Mouse (Mus musculus) embryonic facial prominence, embryonic 12.5 days (tissue): ENCODE measurements around the gene Ppp1r37. TPM values are rescaled to one million over a fixed set of nuclear protein-coding genes. Genes with fewer than 3 reads are reported as not detected.

ENCODE experiments used
- ATAC-seq: fragments of 200-750 bp; cut with Nextera tagmentation; 2 replicates; pipeline ENCODE4 v1.8.0; 2017; ENCODE audit not compliant: insufficient number of reproducible peaks, insufficient read depth, low FRiP score, low TSS enrichment
- H3K27ac ChIP-seq: fragments of 300-500 bp; sonication (generic); 2 replicates; pipeline ENCODE4 v1.5.1; 2016; ENCODE audit warnings: mild to moderate bottlenecking
- H3K27me3 ChIP-seq: fragments of 300-500 bp; sonication (generic); 2 replicates; pipeline ENCODE4 v1.6.1; 2016; ENCODE audit warnings: mild to moderate bottlenecking, moderate library complexity
- H3K36me3 ChIP-seq: fragments of 300-500 bp; sonication (generic); 2 replicates; pipeline ENCODE4 v1.6.1; 2016; ENCODE audit warnings: mild to moderate bottlenecking
- H3K4me1 ChIP-seq: fragments of 300-500 bp; sonication (generic); 2 replicates; pipeline ENCODE4 v1.6.1; 2016
- H3K4me2 ChIP-seq: fragments of 300-500 bp; sonication (generic); replicated peaks from 2 replicates; pipeline ENCODE4 v1.6.1; 2016; ENCODE audit warnings: mild to moderate bottlenecking, moderate library complexity
- H3K4me3 ChIP-seq: fragments of 300-500 bp; sonication (generic); 2 replicates; pipeline ENCODE4 v1.5.1; 2016; ENCODE audit warnings: mild to moderate bottlenecking
- H3K9ac ChIP-seq: fragments of 300-500 bp; sonication (generic); 2 replicates; pipeline ENCODE4 v1.6.1; 2016; ENCODE audit warnings: mild to moderate bottlenecking, moderate library complexity
- H3K9me3 ChIP-seq: fragments of 300-500 bp; sonication (generic); 2 replicates; pipeline ENCODE4 v1.6.1; 2016; ENCODE audit warnings: mild to moderate bottlenecking, moderate library complexity
- WGBS: fragments of 180-500 bp; shearing (Covaris S2); methylation state at CpG from one replicate; pipeline ENCODE4 v1.1.7; 2016; 5-methylcytosine and 5-hydroxymethylcytosine counted together
- polyA plus RNA-seq: library from polyadenylated mRNA; unstranded; fragments of >200 nt; fragmentation: Nextera tagmentation; extraction: Ambion mirVana; gene quantifications from 2 replicates; pipeline ENCODE4 v1.2.1, GENCODE M21; 2016

Ppp1r37 gene
- polyA plus RNA-seq, 1 experiment from 2014 or later: 36.0 TPM

- Histone ChIP-seq H3K9ac (no peak overlapping the region), H3K4me1 (no peaks in the 10 kb centered on the region; the same call in 1 of the 2 replicates), H3K4me3 (no peak overlapping the region), H3K4me2 (no peak overlapping the region), H3K9me3 (no peaks in the 10 kb centered on the region), H3K36me3 (peaks cover 31% of the 10 kb centered on the region), H3K27me3 (no peaks in the 10 kb centered on the region), H3K27ac (no peak overlapping the region)
- no peak for ATAC-seq
- WGBS: 80% methylated on average over 5 of the region's 5 CpGs
Measured at GRCm38 (mm10) chr7:19551634-19552033, 11.2 kb downstream of the Ppp1r37 start.

- Histone ChIP-seq H3K27me3 (no peaks in the 10 kb centered on the region), H3K4me1 (peaks cover 3% of the 10 kb centered on the region; the same call in 1 of the 2 replicates), H3K27ac (no peak overlapping the region), H3K4me2 (no peak overlapping the region), H3K36me3 (peaks cover 18% of the 10 kb centered on the region), H3K4me3 (no peak overlapping the region), H3K9ac (no peak overlapping the region), H3K9me3 (no peaks in the 10 kb centered on the region)
- WGBS: 85% methylated on average over 10 of the region's 10 CpGs
- ATAC-seq: no peak
Measured at GRCm38 (mm10) chr7:19549394-19549793, 13.5 kb downstream of the Ppp1r37 start.

DNA sequence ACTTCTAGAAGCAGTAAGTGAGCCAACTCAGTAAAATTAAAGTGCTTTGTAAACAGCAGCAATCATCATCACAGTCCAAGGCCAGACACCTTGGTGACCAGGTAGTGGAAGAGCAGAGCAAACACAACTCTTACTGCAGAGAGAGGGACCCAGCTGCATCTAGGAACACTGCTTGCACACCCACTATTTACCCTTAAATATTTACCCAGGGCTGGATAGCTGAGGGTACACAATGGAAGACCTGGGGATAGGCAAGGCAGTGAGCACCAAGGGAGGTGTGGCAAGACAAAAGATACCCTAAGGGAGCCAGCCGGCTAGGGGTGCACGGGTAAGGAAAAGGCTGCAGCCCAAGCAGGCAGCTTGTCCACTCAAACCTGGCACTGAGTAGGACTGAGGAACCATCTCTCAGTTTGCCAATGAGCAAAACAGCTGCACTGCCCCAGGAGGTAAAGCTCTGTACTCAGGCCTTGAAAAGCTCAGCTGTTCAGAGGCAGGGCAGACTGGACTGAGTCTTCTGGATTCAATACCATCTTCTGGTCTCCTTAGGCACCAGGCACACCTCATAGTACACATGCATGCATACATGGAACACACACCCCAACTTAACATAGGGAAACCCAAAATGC is 15.4 kb downstream of the Ppp1r37 start:
- H3K9ac ChIP-seq: no peak overlapping the region
- WGBS: 76% methylated on average over 2 of the region's 2 CpGs
- H3K4me1 ChIP-seq: peaks cover 3% of the 10 kb centered on the region; the same call in 1 of the 2 replicates

DNA sequence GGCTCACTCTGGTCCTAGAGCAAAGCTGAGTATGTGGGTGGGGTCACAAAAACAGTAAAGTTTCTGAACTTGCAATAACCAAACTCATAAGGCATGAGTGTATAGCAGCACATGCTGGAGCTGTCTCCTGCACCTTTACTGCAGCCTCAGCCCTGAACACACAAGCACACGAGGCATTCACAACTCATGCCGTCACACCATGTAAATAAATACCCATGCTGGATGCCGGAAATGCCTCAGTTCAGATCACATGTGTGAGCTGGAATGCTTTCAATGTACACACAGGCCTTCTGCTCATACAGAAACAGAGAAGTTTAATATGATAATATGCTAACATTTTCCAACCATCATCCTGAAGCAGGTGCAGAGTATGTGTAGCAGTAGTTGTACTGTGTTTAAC is 16.9 kb downstream of the Ppp1r37 start:
- Histone ChIP-seq H3K27ac (no peak overlapping the region), H3K27me3 (no peaks in the 10 kb centered on the region), H3K4me1 (peaks cover 8% of the 10 kb centered on the region; the same call in 1 of the 2 replicates), H3K36me3 (no peaks in the 10 kb centered on the region), H3K4me2 (no peak overlapping the region), H3K9me3 (no peaks in the 10 kb centered on the region), H3K4me3 (no peak overlapping the region), H3K9ac (no peak overlapping the region)
- 61% methylated on average over 3 of the region's 3 CpGs for WGBS
- ATAC-seq: no peak

More for the DNA sequence above, 15.4 kb downstream of the Ppp1r37 start:
- no peak for ATAC-seq
- Histone ChIP-seq H3K9me3 (no peaks in the 10 kb centered on the region), H3K4me3 (no peak overlapping the region), H3K36me3 (peaks cover 4% of the 10 kb centered on the region; the same call in 1 of the 2 replicates), H3K4me2 (no peak overlapping the region), H3K27ac (no peak overlapping the region), H3K27me3 (no peaks in the 10 kb centered on the region)

DNA sequence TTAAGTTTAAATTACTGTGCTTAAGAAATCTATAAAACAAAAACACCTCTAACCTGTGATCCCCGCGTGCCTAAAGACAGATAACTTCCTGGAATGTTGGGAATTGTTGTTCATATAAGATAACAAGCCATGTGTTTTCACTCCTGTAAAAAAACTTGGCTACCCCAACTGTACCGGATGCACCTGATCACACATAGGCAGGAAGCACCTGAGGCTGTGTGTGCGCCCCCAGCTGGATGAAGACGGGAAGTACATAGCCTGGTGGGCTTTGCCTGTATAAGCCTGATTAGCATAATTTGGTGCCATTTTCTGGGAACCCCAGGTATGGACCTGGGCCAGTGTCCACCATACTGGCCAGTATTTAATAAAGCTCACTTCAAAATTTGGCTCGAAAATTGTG is 19.3 kb downstream of the Ppp1r37 start:
- no peaks in the 10 kb centered on the region for H3K36me3 ChIP-seq
- H3K4me1 ChIP-seq: peaks cover 8% of the 10 kb centered on the region; the same call in 1 of the 2 replicates
- ATAC-seq: no peak
- no peak overlapping the region for H3K4me2 ChIP-seq
- no peaks in the 10 kb centered on the region for H3K27me3 ChIP-seq
- no peak overlapping the region for H3K27ac ChIP-seq
- no peaks in the 10 kb centered on the region for H3K9me3 ChIP-seq
- 53% methylated on average over 6 of the region's 6 CpGs for WGBS
- no peak overlapping the region for H3K4me3 ChIP-seq
- H3K9ac ChIP-seq: no peak overlapping the region

DNA sequence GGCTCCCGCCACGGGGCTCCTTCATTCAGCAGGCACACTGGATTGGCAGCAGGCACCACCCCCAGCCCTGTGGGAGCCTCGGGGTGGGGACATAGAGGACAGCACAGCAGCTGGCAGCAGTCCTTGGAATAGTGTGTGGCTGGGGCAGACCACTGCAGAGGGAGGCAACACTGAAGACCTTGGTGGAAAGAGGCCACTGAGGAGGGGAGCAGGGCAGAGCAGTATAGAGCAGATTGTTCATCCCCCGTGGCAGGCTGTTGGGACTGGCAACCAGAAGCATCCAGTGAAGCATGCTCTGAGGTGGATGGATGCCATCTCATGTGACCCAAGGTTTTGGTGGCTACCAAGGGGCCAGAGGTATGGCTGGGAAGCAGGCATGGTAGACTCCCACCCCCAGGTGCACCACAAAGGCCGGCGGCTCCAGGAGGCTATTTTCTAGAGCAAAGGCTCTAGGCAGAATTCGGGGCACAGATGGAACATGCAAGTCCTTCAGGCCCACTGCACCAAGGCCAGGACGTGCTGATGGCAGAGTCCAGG is 20.7 kb downstream of the Ppp1r37 start:
- peak; percentile 64; the same call in 1 of the 2 replicates for ATAC-seq
- 76% methylated on average over 8 of the region's 8 CpGs for WGBS
- Histone ChIP-seq H3K27ac (no peak overlapping the region; the same call in 1 of the 2 replicates), H3K4me1 (peaks cover 8% of the 10 kb centered on the region; the same call in 1 of the 2 replicates), H3K4me2 (no peak overlapping the region), H3K27me3 (no peaks in the 10 kb centered on the region), H3K4me3 (no peak overlapping the region), H3K36me3 (no peaks in the 10 kb centered on the region), H3K9me3 (no peaks in the 10 kb centered on the region), H3K9ac (no peak overlapping the region)

GRCm38 (mm10) chr7:19541681-19542154 is 21.2 kb downstream of the Ppp1r37 start:
- 80% methylated on average over 7 of the region's 7 CpGs for WGBS
- no peaks in the 10 kb centered on the region for H3K9me3 ChIP-seq
- ATAC-seq: no peak
- H3K36me3 ChIP-seq: no peaks in the 10 kb centered on the region
- no peak overlapping the region for H3K4me2 ChIP-seq
- no peak overlapping the region for H3K4me3 ChIP-seq
- no peak overlapping the region for H3K27ac ChIP-seq
- H3K4me1 ChIP-seq: peaks cover 8% of the 10 kb centered on the region; the same call in 1 of the 2 replicates
- H3K27me3 ChIP-seq: no peaks in the 10 kb centered on the region
- no peak overlapping the region for H3K9ac ChIP-seq

GRCm38 (mm10) chr7:19540771-19541566 is 21.9 kb downstream of the Ppp1r37 start:
- Histone ChIP-seq H3K36me3 (no peaks in the 10 kb centered on the region), H3K27me3 (no peaks in the 10 kb centered on the region)

GRCm38 (mm10) chr7:19534676-19535075 is 28.2 kb downstream of the Ppp1r37 start:
- 95% methylated on average over 10 of the region's 10 CpGs for WGBS
- no peaks in the 10 kb centered on the region for H3K4me1 ChIP-seq

More at GRCm38 (mm10) chr7:19540771-19541566, 21.9 kb downstream of the Ppp1r37 start:
- Histone ChIP-seq H3K27ac (no peak overlapping the region), H3K4me2 (no peak overlapping the region), H3K4me1 (0 out of 2 replicates have a peak, but pooled peaks cover 5% of the 10 kb centered on the region), H3K4me3 (no peak overlapping the region), H3K9ac (no peak overlapping the region), H3K9me3 (no peaks in the 10 kb centered on the region)
- ATAC-seq: no peak
- WGBS: 78% methylated on average over 2 of the region's 2 CpGs

GRCm38 (mm10) chr7:19532240-19532639 is 30.6 kb downstream of the Ppp1r37 start:
- H3K4me3 ChIP-seq: no peak overlapping the region
- 91% methylated on average over 14 of the region's 14 CpGs for WGBS
- H3K36me3 ChIP-seq: peaks cover 71% of the 10 kb centered on the region
- no peak overlapping the region for H3K4me2 ChIP-seq
- H3K27ac ChIP-seq: no peak overlapping the region
- H3K4me1 ChIP-seq: no peaks in the 10 kb centered on the region
- 0 out of 2 replicates have a peak overlapping the region, but pooled peaks have one; percentile 12 for H3K9ac ChIP-seq
- H3K9me3 ChIP-seq: no peaks in the 10 kb centered on the region
- no peak for ATAC-seq
- no peaks in the 10 kb centered on the region for H3K27me3 ChIP-seq

More at GRCm38 (mm10) chr7:19534676-19535075, 28.2 kb downstream of the Ppp1r37 start:
- no peak overlapping the region for H3K4me2 ChIP-seq
- H3K27me3 ChIP-seq: no peaks in the 10 kb centered on the region
- H3K36me3 ChIP-seq: peaks cover 62% of the 10 kb centered on the region
- no peak overlapping the region for H3K27ac ChIP-seq
- no peak overlapping the region for H3K9ac ChIP-seq
- H3K4me3 ChIP-seq: no peak overlapping the region
- no peak for ATAC-seq
- H3K9me3 ChIP-seq: no peaks in the 10 kb centered on the region

DNA sequence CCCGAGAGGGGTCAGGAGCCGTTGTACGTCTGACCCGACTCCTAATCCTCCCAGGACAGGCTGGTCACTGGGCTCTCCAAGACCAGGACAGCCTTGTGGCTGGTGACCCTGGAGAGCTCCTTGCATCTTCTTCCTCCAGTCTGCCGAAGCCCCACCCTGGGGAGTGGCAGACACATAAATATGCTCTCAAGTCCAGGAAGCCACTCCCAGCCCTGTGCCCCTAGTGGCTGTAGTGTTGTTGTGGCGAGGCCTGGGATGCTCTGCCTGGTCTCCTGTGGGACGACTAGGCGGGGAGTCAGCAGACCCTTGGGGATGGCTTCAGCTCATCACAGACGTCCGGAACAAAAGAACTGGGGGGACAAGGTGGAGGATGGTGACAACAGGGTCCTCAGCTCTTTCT is 31.8 kb downstream of the Ppp1r37 start:
- Histone ChIP-seq H3K27ac (no peak overlapping the region), H3K9me3 (no peaks in the 10 kb centered on the region), H3K27me3 (peaks cover 3% of the 10 kb centered on the region; the same call in 1 of the 2 replicates), H3K4me3 (no peak overlapping the region), H3K4me1 (no peaks in the 10 kb centered on the region), H3K4me2 (no peak overlapping the region), H3K9ac (no peak overlapping the region), H3K36me3 (peaks cover 71% of the 10 kb centered on the region)
- 76% methylated on average over 10 of the region's 10 CpGs for WGBS
- ATAC-seq: no peak
